Mouse (Mus musculus): ENCODE data around the gene Uqcr11. TPM values are rescaled to one million over a fixed set of nuclear protein-coding genes. Genes with fewer than 3 reads are reported as not detected.

Gene Uqcr11
- polyA plus RNA-seq, 1 experiment, result 222 TPM

GRCm38 (mm10) chr10:80357994-80358639, 48.5 kb downstream of the Uqcr11 start:
- Histone ChIP-seq H3K4me1 (ENCODE audit: control insufficient read depth, insufficient read depth, low read length) (no peaks in the 10 kb centered on the region), H3K27ac (ENCODE audit: control insufficient read depth, insufficient read depth, low read depth, low read length, poor library complexity) (no peak overlapping the region), H3K4me3 (replicated peaks; ENCODE audit: control insufficient read depth, low read depth, low read length) (no peak overlapping the region)
- WGBS, result 6% methylated on average over 31 of the region's 31 CpGs
- TF ChIP-seq CTCF (IDR thresholded peaks at IDR 0.05; ENCODE audit: control insufficient read depth, insufficient read depth, low read length) (no peak), POLR2A (IDR thresholded peaks at IDR 0.05; ENCODE audit: borderline replicate concordance, control insufficient read depth, low read depth, low read length) (no peak)

GRCm38 (mm10) chr10:80357336-80357735, 49.3 kb downstream of the Uqcr11 start:
- 27% methylated on average over 7 of the region's 7 CpGs for WGBS
- Histone ChIP-seq H3K4me1 (ENCODE audit: control insufficient read depth, insufficient read depth, low read length) (no peaks in the 10 kb centered on the region), H3K27ac (ENCODE audit: control insufficient read depth, insufficient read depth, low read depth, low read length, poor library complexity) (no peak overlapping the region), H3K4me3 (replicated peaks; ENCODE audit: control insufficient read depth, low read depth, low read length) (no peak overlapping the region)
- TF ChIP-seq POLR2A (IDR thresholded peaks at IDR 0.05; ENCODE audit: borderline replicate concordance, control insufficient read depth, low read depth, low read length), result no peak
- no peak for TF ChIP-seq CTCF (IDR thresholded peaks at IDR 0.05; ENCODE audit: control insufficient read depth, insufficient read depth, low read length)

GRCm38 (mm10) chr10:80356737-80357136, 49.9 kb downstream of the Uqcr11 start:
- no peak overlapping the region for H3K27ac ChIP-seq (ENCODE audit: control insufficient read depth, insufficient read depth, low read depth, low read length, poor library complexity)
- H3K4me1 ChIP-seq (ENCODE audit: control insufficient read depth, insufficient read depth, low read length), result no peaks in the 10 kb centered on the region
- TF ChIP-seq POLR2A (IDR thresholded peaks at IDR 0.05; ENCODE audit: borderline replicate concordance, control insufficient read depth, low read depth, low read length), result no peak
- TF ChIP-seq CTCF (IDR thresholded peaks at IDR 0.05; ENCODE audit: control insufficient read depth, insufficient read depth, low read length), result no peak
- WGBS, result 6% methylated on average over 34 of the region's 34 CpGs
- no peak overlapping the region for H3K4me3 ChIP-seq (replicated peaks; ENCODE audit: control insufficient read depth, low read depth, low read length)

- TF ChIP-seq CTCF (IDR thresholded peaks at IDR 0.05; ENCODE audit: control insufficient read depth, insufficient read depth, low read length) (no peak), POLR2A (IDR thresholded peaks at IDR 0.05; ENCODE audit: borderline replicate concordance, control insufficient read depth, low read depth, low read length) (no peak)
- 2% methylated on average over 53 of the region's 53 CpGs for WGBS
- Histone ChIP-seq H3K27ac (ENCODE audit: control insufficient read depth, insufficient read depth, low read depth, low read length, poor library complexity) (no peak within 1 kb of the TSS; the same call in 1 of the 2 replicates), H3K4me3 (replicated peaks; ENCODE audit: control insufficient read depth, low read depth, low read length) (no peak within 1 kb of the TSS), H3K4me1 (ENCODE audit: control insufficient read depth, insufficient read depth, low read length) (no peaks in the 10 kb centered on the region)
Measured at GRCm38 (mm10) chr10:80356001-80356682, 50.5 kb downstream of the Uqcr11 start, which contains the start of gene Plk5. Gene Plk5 (plus strand): TSS chr10:80356459.

- WGBS, result 35% methylated on average over 9 of the region's 9 CpGs
- no peak for TF ChIP-seq POLR2A (IDR thresholded peaks at IDR 0.05; ENCODE audit: borderline replicate concordance, control insufficient read depth, low read depth, low read length)
- no peak for TF ChIP-seq CTCF (IDR thresholded peaks at IDR 0.05; ENCODE audit: control insufficient read depth, insufficient read depth, low read length)
- H3K4me1 ChIP-seq (ENCODE audit: control insufficient read depth, insufficient read depth, low read length), result no peaks in the 10 kb centered on the region
Measured at GRCm38 (mm10) chr10:80355431-80355830, 51.2 kb downstream of the Uqcr11 start.

More at GRCm38 (mm10) chr10:80355431-80355830, 51.2 kb downstream of the Uqcr11 start:
- H3K4me3 ChIP-seq (replicated peaks; ENCODE audit: control insufficient read depth, low read depth, low read length), result no peak overlapping the region
- no peak overlapping the region; the same call in 1 of the 2 replicates for H3K27ac ChIP-seq (ENCODE audit: control insufficient read depth, insufficient read depth, low read depth, low read length, poor library complexity)

Other genes starting within 250 kb of the Uqcr11 start
- gene Cirbp, start 240.8 kb downstream of the Uqcr11 start, polyA plus RNA-seq (2011; ENCODE audit: insufficient read depth, insufficient read length, low replicate concordance, missing spikeins), result 200 and 277 TPM in 2 replicates
- 8.8 and 23.7 TPM in 2 replicates for gene 1600002K03Rik, start 233.9 kb downstream of the Uqcr11 start, polyA plus RNA-seq (2011; ENCODE audit: insufficient read depth, insufficient read length, low replicate concordance, missing spikeins)
- gene Efna2, start 227.3 kb downstream of the Uqcr11 start, polyA plus RNA-seq (2011; ENCODE audit: insufficient read depth, insufficient read length, low replicate concordance, missing spikeins), result 0.70 TPM in 1 of 2 replicates, not detected in the other
- gene Mum1, start 180.4 kb downstream of the Uqcr11 start, polyA plus RNA-seq (2011; ENCODE audit: insufficient read depth, insufficient read length, low replicate concordance, missing spikeins), result 64.4 and 77.5 TPM in 2 replicates
- gene Ndufs7, start 157.7 kb downstream of the Uqcr11 start, polyA plus RNA-seq (2011; ENCODE audit: insufficient read depth, insufficient read length, low replicate concordance, missing spikeins), result 72.4 and 80.0 TPM in 2 replicates
- gene Gamt, start 145.8 kb downstream of the Uqcr11 start, polyA plus RNA-seq (2011; ENCODE audit: insufficient read depth, insufficient read length, low replicate concordance, missing spikeins), result 1.7 and 5.8 TPM in 2 replicates
- 75.7 and 150 TPM in 2 replicates for gene Dazap1, start 145.3 kb downstream of the Uqcr11 start, polyA plus RNA-seq (2011; ENCODE audit: insufficient read depth, insufficient read length, low replicate concordance, missing spikeins)
- gene Rps15, start 114.4 kb downstream of the Uqcr11 start, polyA plus RNA-seq (2011; ENCODE audit: insufficient read depth, insufficient read length, low replicate concordance, missing spikeins), result 1,765 and 2,445 TPM in 2 replicates
- 0.17 TPM in 1 of 2 replicates, not detected in the other for gene Apc2, start 110.9 kb downstream of the Uqcr11 start, polyA plus RNA-seq (2011; ENCODE audit: insufficient read depth, insufficient read length, low replicate concordance, missing spikeins)
- gene 2310011J03Rik, start 86.3 kb downstream of the Uqcr11 start, polyA plus RNA-seq (2011; ENCODE audit: insufficient read depth, insufficient read length, low replicate concordance, missing spikeins), result 40.8 and 52.1 TPM in 2 replicates
- gene Pcsk4, start 77.3 kb downstream of the Uqcr11 start, polyA plus RNA-seq (2011; ENCODE audit: insufficient read depth, insufficient read length, low replicate concordance, missing spikeins), result 1.4 TPM in 1 of 2 replicates, not detected in the other
- 4.2 and 6.5 TPM in 2 replicates for gene Reep6, start 76.9 kb downstream of the Uqcr11 start, polyA plus RNA-seq (2011; ENCODE audit: insufficient read depth, insufficient read length, low replicate concordance, missing spikeins)
- 3.0 and 8.6 TPM in 2 replicates for gene Adamtsl5, start 58.4 kb downstream of the Uqcr11 start, polyA plus RNA-seq (2011; ENCODE audit: insufficient read depth, insufficient read length, low replicate concordance, missing spikeins)
- gene Plk5, start 50.4 kb downstream of the Uqcr11 start, polyA plus RNA-seq (2011; ENCODE audit: insufficient read depth, insufficient read length, low replicate concordance, missing spikeins), result 2.2 TPM in 1 of 2 replicates, not detected in the other
- gene Mex3d, start 19.2 kb downstream of the Uqcr11 start, polyA plus RNA-seq (2011; ENCODE audit: insufficient read depth, insufficient read length, low replicate concordance, missing spikeins), result 1.4 and 1.7 TPM in 2 replicates
- gene Mbd3, start 7.3 kb downstream of the Uqcr11 start, polyA plus RNA-seq (2011; ENCODE audit: insufficient read depth, insufficient read length, low replicate concordance, missing spikeins), result 53.0 and 82.0 TPM in 2 replicates
- gene Tcf3, start 26.8 kb upstream of the Uqcr11 start, polyA plus RNA-seq (2011; ENCODE audit: insufficient read depth, insufficient read length, low replicate concordance, missing spikeins), result 70.7 and 138 TPM in 2 replicates
- gene Onecut3, start 88.0 kb upstream of the Uqcr11 start, polyA plus RNA-seq (2011; ENCODE audit: insufficient read depth, insufficient read length, low replicate concordance, missing spikeins), result not detected in 2 replicates
- gene Atp8b3, start 132.3 kb upstream of the Uqcr11 start, polyA plus RNA-seq (2011; ENCODE audit: insufficient read depth, insufficient read length, low replicate concordance, missing spikeins), result not detected in 2 replicates
- gene Rexo1, start 154.7 kb upstream of the Uqcr11 start, polyA plus RNA-seq (2011; ENCODE audit: insufficient read depth, insufficient read length, low replicate concordance, missing spikeins), result 46.3 and 55.3 TPM in 2 replicates
- gene Klf16, start 170.5 kb upstream of the Uqcr11 start, polyA plus RNA-seq (2011; ENCODE audit: insufficient read depth, insufficient read length, low replicate concordance, missing spikeins), result 13.4 and 18.6 TPM in 2 replicates
- 44.4 and 53.1 TPM in 2 replicates for gene Abhd17a, start 183.5 kb upstream of the Uqcr11 start, polyA plus RNA-seq (2011; ENCODE audit: insufficient read depth, insufficient read length, low replicate concordance, missing spikeins)
- gene Scamp4, start 196.0 kb upstream of the Uqcr11 start, polyA plus RNA-seq (2011; ENCODE audit: insufficient read depth, insufficient read length, low replicate concordance, missing spikeins), result 12.9 and 17.2 TPM in 2 replicates
- 2.2 and 3.2 TPM in 2 replicates for gene Adat3, start 196.1 kb upstream of the Uqcr11 start, polyA plus RNA-seq (2011; ENCODE audit: insufficient read depth, insufficient read length, low replicate concordance, missing spikeins)
- gene Gm49322, start 199.2 kb upstream of the Uqcr11 start, polyA plus RNA-seq (2011; ENCODE audit: insufficient read depth, insufficient read length, low replicate concordance, missing spikeins), result 2.0 and 2.4 TPM in 2 replicates
- 49.9 and 75.2 TPM in 2 replicates for gene Csnk1g2, start 216.0 kb upstream of the Uqcr11 start, polyA plus RNA-seq (2011; ENCODE audit: insufficient read depth, insufficient read length, low replicate concordance, missing spikeins)